Mouse (Mus musculus): ENCODE measurements at regions not wholly inside any gene's neighbourhood (a gene's known extent, or its start where the extent isn't known, plus 50 kb on each side); places are given as distances from the start of the nearest gene placed in this dataset.

DNA sequence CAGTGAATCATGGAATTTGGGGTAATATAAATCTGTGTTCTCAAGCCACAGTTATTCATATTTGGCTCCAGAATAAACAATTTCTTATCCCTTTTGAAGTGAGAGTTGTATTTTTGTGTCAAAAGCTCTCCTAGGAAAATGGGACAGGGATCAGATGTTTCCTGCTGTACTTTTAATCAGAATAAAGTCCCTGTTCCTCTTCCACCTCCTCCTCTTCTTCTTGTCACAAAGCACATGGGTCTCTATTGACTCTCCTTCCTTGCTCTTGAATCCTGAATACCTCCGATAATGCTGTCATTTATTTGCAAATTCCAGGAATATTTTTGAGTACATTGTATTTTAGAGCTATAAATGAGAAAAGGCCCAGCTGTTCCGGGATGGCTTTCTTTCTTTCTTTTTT is 732.3 kb upstream of the Chrm3 start:
- TF ChIP-seq NELFE (IDR thresholded peaks at IDR 0.05; ENCODE audit: low read depth, low read length) = no peak
- TF ChIP-seq POLR2A (IDR thresholded peaks at IDR 0.05; ENCODE audit: low read depth, low read length) = no peak
- no peak for TF ChIP-seq CHD1 (IDR thresholded peaks at IDR 0.05; ENCODE audit: low read depth, low read length)
- no peak for TF ChIP-seq NRF1 (IDR thresholded peaks at IDR 0.05; ENCODE audit: low read depth, low read length)
- TF ChIP-seq USF1 (IDR thresholded peaks at IDR 0.05; ENCODE audit: low read depth, low read length) = no peak
- no peak for TF ChIP-seq CHD2 (IDR thresholded peaks at IDR 0.05; ENCODE audit: low read length)
- no peak for TF ChIP-seq RAD21 (IDR thresholded peaks at IDR 0.05; ENCODE audit: low read depth, low read length)
- TF ChIP-seq MXI1 (IDR thresholded peaks at IDR 0.05; ENCODE audit: low read depth, low read length) = no peak
- TF ChIP-seq CTCF (conservative IDR thresholded peaks at IDR 0.05 in 1 of 2, IDR thresholded peaks at IDR 0.05 in 1 of 2; ENCODE audit: low read depth in 2 of 2, low read length in 2 of 2) = no peak
- no peak for TF ChIP-seq EP300 (IDR thresholded peaks at IDR 0.05; ENCODE audit: low read length)
- no peak for TF ChIP-seq RCOR1 (conservative IDR thresholded peaks at IDR 0.05; ENCODE audit: low read depth, low read length)
